Mouse (Mus musculus) megakaryocyte, adult 5-6 weeks (primary cell): ENCODE results near the gene Unc119b. TPM values are rescaled to one million over a fixed set of nuclear protein-coding genes. Genes with fewer than 3 reads are reported as not detected.

ENCODE experiments used
- ATAC-seq: 2 replicates; pipeline ENCODE4 v1.8.0; 2016; ENCODE audit warnings: mild to moderate bottlenecking, inconsistent platforms; ENCODE audit not compliant: poor library complexity, severe bottlenecking
- total RNA-seq, 2 experiments: library from RNA; stranded (forward) in 1 of 2; stranded (reverse) in 1 of 2; fragments of 153-499, 151-499 nt in 1 of 2; fragments of 221-1000, 200-1000 nt in 1 of 2; gene quantifications; 2 replicates each; pipeline versions ENCODE4 v1.2.3 to v1.2.4; 2015 to 2017

Gene Unc119b
- total RNA-seq, 2 experiments from 2014 or later = 12.5 to 19.9 TPM

DNA sequence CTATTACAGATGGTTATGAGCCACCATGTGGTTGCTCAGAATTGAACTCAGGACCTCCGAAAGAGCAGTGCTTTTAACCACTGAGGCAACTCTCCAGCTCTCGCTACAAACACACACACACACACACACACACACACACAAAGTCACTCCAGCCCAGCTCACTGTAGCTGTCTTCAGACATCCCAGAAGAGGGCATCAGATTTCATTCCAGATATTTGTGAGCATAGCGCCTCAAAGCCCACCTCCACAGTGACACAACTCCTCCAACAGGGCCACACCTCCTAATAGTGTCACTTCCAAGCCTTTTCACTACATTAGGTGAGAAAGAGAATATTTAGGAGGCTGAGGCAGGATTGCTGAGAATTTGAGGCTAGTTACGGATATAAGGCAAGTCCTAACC lies 4.3 kb upstream of the Unc119b start:
- ATAC-seq = no peak

DNA sequence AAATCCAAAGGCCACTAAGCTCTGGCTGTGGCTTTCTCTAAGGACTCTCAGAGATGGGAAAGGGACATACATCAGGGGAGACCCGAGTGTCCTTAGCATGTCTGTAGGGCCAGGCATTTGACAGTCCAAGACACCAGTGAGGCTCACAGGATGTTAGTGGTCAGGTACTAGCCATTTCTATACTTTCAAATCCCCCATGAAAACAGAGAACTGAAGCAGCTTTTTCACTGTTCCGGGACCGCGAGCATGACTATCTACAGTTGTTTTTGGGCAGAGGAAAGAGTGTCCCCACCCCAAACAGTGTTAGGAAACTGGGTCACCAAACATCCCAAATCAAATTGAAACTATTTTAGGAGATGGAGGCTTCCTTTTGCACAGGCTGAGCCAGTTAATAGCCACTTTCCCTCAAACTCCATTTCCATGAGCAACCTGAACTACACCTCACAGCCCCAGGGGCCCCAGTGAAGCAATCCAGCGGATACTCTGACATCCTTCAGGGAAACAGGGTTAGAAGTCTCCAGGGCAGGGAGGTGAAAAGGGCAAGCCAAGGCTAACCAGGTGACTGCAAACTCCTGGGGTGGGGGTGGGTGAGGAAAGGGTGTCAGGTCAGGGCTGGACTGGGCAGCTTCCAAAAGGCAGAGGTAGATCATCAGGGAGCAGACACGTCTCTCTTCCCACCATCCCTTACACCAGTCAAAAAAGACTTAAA lies 1.3 kb downstream of the Unc119b start:
- ATAC-seq = 0 out of 2 replicates have a peak, but pooled peaks have one; percentile 26

DNA sequence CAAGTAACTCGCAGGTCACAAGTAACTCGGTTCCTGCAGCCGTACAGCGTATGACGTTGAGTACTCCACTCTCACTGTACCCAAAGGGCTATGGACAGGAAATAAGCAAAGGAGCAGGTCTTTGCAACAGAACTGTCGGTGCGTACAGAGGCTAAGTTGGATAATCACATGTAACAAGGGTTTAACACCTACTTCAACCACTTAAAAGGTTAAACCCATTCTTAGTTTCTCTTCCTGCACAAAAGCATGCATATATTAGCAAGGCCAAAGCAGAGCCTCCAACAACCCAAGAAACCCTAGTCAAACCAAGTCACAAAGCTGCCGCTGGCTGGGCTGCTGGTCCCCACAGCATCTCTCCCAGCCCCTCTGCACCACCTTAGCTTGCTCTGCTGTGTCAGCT lies 2.3 kb downstream of the Unc119b start:
- ATAC-seq = no peak

- no peak for ATAC-seq
Observed at GRCm38 (mm10) chr5:115129328-115129727, 5.4 kb downstream of the Unc119b start.

DNA sequence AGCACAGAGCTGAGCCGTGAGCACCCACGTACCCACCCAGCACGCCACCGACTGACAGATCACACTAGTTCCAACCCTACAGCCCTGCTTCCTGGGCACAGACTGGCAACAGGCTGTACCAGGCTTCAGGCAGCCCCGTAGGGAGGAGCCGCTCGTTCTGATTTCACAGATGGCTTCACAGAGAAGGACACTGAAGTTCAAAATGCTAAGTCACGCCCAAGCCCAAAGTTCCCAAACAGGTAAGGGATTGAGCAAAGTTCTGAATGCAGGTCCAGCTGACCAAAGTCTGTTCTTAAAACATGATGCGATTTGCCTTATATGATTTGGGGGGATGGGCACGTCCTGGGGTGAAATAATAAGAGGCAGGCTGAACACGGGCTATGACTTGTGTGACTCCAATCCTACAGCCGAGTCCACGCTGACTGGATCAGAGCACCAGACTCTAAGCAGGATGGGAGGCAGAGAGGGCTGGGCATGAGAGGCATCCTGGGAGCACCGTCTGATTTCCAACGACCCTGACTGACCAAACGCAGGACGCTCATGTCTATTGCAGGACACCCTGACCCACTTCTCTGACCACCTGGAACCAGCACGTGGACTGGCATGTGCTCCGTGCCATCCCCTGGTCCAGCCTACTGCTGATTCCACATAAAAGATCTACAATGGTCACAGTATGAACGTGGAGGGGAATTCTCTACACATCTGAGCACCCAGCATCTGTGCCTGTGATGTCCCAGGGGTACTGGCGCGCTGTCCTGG lies 7.2 kb downstream of the Unc119b start:
- no peak for ATAC-seq

DNA sequence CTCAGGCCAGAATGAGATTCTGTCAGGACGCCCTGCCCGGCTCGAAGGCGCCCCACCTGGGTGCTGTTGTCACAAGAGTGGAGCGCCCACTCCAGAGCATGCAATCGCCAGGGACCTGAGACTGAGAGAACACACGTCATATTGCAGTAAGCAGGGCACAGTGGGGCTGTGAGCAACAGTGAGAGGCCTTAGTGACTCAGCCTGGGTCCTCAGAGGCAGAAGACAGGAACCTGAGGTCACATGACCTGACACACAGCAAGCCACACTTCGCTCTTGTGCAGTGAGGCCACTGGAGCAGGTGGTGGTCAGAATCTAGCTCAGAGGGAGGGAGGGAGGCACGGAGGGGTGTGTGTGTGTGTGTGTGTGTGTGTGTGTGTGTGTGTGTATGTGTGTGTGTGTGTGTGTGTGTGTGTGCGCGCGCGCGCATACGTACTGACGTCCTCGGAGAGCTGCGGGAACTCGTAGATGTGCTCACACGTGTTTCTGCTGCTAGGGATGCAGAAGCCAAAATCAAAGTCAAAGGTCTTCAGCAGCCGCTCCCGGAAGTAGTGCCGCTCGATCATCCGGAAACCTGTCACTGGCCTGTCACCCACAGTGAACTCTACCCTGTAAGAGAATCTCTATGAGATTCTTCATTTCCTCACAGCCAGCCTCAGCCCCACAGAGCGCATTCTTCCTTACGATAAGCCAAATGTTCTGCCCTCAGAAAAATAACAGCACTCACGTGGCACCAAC lies 8.0 kb downstream of the Unc119b start:
- ATAC-seq = no peak

GRCm38 (mm10) chr5:115125211-115125871 lies 9.4 kb downstream of the Unc119b start:
- ATAC-seq = peak; percentile 99

DNA sequence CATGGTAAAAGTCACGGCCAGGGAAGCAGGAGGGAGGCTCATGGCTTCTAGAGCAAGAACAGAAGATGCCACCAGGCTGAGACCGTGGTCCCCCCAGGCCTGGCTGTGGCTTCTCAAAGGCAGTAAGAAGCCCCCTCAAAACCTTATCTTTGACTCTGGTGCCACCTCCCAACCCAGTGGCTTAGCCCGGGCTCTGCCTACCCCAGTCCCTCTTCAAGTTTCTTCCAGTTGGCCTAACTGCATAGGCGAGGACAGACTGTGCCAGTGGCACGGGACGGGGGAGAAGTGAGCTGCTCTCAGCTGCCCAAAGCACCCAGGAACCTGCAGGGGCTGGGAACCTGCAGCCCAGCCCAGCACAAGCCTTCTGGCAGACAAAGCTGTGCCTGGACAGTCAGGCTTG lies 10.1 kb downstream of the Unc119b start:
- ATAC-seq = no peak

- ATAC-seq = no peak
Observed at GRCm38 (mm10) chr5:115120978-115121377, 13.8 kb downstream of the Unc119b start.

DNA sequence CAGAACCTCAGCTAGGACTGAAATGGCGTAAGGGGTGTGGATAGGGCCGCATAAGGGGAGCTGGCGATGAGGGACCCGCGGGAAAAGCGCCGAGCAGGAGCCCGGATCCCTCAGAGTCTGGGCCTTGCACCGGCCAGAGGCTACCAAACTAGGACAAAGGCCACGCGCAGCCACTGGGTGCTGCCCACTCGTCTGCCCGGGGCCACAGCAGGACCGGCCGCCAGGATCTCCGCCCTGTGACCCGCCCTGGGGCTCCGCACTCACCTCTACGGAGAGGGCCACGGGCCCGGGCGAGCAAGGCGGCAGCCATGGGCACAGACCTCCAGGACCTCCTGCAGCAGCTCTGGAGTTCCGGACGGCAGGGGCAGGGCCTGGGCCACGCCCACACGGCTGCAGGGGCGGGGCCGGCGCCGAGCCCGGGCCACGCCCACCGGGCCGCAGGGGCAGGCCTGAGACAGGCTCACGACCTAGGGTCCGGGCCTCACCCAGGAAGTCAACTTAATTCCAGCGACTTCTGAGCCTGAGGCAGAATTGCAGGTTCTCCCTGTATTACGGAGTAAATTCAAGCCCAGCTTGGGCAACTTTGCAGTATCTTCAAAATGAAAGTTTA lies 15.7 kb downstream of the Unc119b start, which contains the start of gene Acads:
Gene Acads (minus strand): TSS at position 386 of the 610 bp plus-strand sequence.
- ATAC-seq = peak; percentile 98

- ATAC-seq = no peak
Observed at GRCm38 (mm10) chr5:115117467-115117866, 17.3 kb downstream of the Unc119b start.

- ATAC-seq = no peak
Observed at GRCm38 (mm10) chr5:115116426-115116825, 18.3 kb downstream of the Unc119b start.

DNA sequence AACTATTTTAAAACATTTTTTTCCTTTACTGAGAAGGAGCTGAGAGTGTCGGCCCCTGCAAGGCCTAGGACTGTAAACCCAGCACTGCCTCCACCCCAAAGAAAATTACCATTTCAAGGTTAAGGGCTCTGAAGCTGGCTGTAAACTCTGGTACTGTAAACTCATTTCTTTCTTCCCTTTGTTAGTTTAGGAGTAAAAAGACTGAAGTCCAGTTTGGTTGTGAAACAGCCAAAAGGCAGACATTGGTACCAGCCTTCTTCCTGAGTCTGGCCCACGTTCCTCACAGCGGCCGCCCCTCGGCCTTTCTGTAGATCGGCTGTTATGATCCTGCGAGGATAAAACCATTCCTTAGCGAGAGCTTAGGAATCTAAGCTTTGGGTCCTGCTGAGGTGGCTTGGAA lies 20.3 kb downstream of the Unc119b start:
- ATAC-seq = no peak

DNA sequence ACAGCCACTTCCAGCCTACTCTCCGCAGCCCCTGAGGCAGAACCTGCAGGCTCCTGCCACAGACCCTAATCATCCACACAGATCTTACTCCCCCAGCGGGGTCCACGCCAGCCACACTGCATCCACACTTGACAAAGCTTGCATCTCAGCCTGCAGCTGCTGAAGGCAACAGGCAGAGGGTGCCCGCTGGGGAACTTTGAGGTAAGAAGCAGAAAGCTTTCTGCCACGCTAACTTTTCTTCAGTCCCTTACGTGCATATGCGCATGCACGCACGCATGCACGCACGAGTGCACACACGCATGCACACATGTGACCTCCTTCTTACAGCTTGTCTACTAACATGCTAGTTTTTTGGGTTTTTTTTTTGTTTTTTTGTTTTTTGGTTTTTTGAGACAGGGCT lies 21.5 kb downstream of the Unc119b start:
- no peak for ATAC-seq

GRCm38 (mm10) chr5:115111156-115111555 lies 23.6 kb downstream of the Unc119b start:
- ATAC-seq = no peak

DNA sequence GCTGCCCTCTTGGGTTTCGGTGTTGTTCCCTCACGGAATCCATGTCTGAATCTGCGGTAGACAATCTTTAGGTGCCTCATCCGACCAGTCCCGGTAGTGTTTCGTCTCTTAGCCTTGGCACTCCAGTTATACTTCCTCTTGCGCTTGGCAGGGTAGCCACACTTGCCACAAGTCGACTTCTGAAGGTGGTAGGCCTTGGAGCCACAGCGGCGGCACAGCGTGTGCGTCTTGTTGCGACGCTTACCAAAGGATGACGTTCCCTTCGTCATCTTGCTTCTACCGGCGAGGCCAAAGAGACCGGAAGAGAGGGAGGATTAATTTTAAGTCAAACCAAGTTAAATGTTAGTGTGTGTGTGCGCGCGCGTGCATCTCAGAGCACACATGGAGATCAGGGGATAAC lies 31.5 kb downstream of the Unc119b start:
- ATAC-seq = peak; percentile 73

- ATAC-seq = no peak
Observed at GRCm38 (mm10) chr5:115102231-115102630, 32.5 kb downstream of the Unc119b start.

- no peak for ATAC-seq
Observed at GRCm38 (mm10) chr5:115100473-115100872, 34.3 kb downstream of the Unc119b start.

DNA sequence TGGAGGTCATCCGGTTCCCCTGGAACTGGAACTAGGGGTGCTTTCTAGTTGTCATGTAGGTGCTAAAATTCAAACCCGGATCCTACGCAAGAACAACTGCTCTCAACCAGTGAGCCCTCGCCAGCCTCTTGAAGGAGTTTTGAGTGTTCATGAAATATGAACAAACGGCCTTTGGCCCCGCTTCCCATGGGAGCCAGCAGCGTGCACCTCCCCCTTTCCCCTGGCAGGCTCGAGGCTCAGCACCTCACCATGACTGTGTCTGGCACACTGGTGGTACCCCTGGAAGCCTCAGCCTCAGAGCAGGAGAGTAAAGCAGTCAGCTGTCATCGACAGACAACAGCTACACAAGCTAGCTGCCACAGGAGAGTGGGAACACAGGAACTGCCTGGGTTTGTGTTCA lies 34.8 kb downstream of the Unc119b start:
- no peak for ATAC-seq

DNA sequence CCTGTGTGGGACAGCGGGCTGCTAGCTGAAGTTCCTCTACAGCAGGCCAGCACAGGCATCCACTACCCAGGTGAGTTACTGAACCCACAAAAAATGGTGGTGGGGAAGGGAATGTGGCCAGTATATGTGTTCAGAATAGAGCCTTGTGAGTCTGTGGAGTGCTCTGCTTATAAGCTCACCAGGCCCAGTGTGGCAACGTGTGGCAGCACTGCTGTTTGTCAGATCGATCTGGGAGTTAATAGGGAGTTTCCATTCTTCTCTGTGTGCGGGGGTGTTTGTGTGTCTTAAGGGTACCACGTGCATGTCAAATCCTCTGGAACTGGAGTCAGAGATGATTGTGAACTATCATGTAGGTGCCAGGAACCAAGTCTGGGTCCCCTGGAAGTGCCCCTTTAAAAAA lies 35.2 kb downstream of the Unc119b start:
- ATAC-seq = no peak

DNA sequence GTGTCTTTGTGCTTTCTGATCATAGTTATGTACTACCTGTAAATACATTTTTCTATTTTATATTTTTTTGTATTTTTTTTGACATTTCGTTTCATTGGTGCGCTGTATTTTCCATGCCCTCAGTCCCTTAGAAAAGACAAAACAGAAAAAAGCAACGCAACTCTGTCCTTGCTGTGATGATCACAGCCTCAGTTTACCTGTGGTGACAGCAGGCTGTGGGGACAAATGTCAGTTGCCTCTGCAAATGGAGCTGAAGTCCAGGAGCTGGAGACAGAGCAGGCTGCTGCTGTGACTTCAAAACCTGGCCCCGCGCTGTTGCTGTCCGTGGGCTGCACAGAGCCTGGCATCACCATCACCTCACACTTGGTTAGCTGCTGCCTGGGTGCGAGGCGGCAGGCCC lies 36.6 kb downstream of the Unc119b start, which contains the start of gene Gm10401:
Gene Gm10401 (minus strand): TSS at position 101 of the 400 bp plus-strand sequence.
- ATAC-seq = no peak
